Mouse (Mus musculus): ENCODE results near the gene Otulin. TPM values are rescaled to one million over a fixed set of nuclear protein-coding genes. Genes with fewer than 3 reads are reported as not detected.

Gene Otulin
- total RNA-seq, 2 experiments from 2014 or later, result 20.5 to 25.8 TPM

DNA sequence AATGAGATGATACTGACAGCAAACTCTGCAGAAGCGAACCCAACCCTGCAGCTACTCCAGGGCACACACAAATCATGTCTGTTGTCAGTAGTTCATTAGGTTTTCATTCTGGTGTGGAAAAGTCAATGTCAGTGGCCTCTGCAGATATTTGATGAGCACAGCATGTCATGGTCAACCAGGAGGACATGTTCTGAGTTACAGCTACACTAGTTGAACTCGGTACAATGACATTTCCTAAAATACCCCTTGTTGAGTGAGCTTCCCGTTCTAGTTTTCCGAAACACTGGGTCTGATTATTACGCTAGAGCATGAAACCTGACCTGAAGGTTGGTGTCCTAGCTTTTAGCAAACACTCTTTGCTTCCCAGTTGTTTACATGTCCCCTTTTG, 44.4 kb downstream of the Otulin start:
- intact Hi-C loops (cut with DNase I), result no loop called here

DNA sequence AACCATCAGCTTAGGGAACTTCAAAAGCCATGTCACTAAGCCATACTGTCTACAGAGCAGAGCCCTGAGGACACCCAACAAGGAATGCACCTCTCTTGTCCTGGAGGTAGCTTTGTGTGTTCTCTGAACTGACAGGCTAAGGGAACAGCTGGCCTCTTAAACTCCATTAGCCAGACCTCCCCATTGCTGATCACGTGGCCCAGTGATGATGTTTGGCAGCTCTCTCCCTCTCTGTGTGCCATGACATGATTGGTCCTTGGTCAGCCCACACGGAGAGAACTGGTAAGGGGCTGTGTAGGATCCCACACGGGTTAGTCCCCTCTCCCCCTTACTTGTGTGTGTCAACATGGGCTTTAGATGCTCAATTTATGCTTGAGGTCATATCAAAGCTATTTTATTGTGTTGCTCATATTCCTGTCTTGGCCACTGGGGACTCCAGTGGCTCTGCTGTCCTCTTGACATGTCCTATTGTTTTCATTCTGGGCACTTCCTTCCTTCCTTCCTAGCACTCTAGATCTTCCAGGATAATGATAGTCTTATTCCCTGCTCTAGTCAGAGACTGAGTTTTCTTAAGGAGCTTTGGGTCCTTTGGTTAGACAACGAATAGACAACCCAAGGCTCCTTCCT, 44.9 kb downstream of the Otulin start:
- intact Hi-C loops (cut with DNase I), result no loop called here
- no peak for DNase-seq (ENCODE audit: low spot score in 2 of 2)

More for the DNA sequence above, 44.4 kb downstream of the Otulin start:
- DNase-seq (ENCODE audit: low spot score in 2 of 2), result no peak

DNA sequence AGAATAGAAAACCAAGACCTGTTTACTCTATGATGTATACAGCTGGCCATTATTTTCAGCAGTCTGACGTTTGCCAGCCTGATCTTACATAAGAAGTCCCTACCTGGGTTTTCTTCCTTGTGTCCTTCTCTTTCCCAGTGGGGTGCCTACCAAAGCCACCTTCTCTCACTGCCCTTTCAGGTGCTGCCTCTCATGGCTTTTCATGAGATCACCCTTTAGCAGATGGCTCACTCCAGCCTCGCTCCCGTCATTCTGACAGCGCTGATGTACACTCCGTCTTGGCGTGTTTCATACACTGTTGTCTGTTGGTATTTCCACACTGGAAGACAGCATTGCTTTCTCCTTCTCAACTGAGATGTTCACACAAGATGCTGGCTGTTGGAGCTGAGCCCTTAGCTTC, 46.9 kb downstream of the Otulin start:
- intact Hi-C loops (cut with DNase I), result loop anchor here (5.0 kb wide), 2 partner anchors 116 to 266 kb away; partner anchors contain the start of gene Ank

DNA sequence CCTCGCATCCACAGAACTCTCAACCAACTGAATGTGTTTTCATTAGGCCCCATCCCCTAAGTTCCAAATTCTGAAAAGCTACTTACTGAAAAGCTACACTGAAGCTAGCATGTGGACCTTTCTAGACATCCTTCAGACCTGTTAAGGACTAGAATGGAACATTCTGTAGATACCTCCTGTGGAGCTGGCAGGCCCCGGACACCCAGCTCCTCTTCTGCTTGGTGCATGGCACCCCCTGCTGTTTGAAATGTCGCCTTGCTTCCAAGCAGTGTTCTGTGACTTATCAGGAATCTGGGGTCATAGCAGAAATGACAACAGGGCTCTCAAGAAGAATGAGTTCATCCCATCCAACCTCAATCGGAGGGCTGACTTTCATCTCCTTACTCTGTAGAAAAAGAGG, 47.5 kb downstream of the Otulin start:
- intact Hi-C loops (cut with DNase I), result loop anchor here (5.0 kb wide), 2 partner anchors 116 to 266 kb away; partner anchors contain the start of gene Ank

More for the DNA sequence above, 46.9 kb downstream of the Otulin start:
- DNase-seq (ENCODE audit: low spot score in 2 of 2), result no peak

DNA sequence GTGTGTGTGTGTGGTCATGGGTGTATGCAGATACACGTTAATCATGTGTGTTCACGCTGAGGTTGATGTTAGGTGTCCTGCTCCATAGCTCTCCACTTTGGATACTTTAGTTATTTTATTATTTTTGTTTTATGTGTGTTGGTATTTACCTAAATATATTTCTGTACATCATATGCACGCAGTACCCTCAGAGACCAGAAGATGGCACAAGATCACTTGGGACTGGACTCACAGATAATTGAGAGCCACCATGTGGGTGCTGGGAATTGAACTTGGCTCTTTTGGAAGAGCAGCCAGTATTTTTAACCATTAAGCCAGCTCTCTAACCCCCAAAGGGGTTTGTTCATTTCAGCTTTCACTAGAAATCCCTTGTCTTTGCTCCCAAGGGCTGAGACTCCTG, 48.1 kb downstream of the Otulin start:
- intact Hi-C loops (cut with DNase I), result loop anchor here (5.0 kb wide), 2 partner anchors 115 to 265 kb away; partner anchors contain the start of gene Ank

More for the DNA sequence above, 47.5 kb downstream of the Otulin start:
- peak in 1 of 2 experiments; percentile 53 for DNase-seq (ENCODE audit: low spot score in 2 of 2)

DNA sequence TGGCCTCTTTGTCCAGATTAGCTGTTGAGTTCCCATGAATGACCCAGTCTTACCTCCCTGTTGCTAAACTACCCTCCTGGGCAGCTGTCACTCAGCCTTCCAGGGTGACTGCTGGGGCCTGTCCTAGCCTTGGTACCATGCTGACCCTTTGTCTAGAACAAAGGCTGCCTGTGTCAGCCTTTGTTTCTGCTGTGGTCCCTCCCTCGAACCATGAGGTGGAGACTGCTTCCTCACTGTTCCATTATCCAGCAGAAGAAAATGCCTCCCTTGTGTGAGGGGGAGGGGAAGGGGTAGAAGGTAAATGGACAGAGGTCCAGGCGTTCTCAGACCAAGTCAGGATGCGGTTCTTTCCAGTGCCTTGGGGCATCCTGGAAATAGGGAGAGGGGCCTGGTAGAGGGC, 48.9 kb downstream of the Otulin start:
- DNase-seq (ENCODE audit: low spot score in 2 of 2), result no peak

More for the DNA sequence above, 48.1 kb downstream of the Otulin start:
- DNase-seq (ENCODE audit: low spot score in 2 of 2), result no peak

DNA sequence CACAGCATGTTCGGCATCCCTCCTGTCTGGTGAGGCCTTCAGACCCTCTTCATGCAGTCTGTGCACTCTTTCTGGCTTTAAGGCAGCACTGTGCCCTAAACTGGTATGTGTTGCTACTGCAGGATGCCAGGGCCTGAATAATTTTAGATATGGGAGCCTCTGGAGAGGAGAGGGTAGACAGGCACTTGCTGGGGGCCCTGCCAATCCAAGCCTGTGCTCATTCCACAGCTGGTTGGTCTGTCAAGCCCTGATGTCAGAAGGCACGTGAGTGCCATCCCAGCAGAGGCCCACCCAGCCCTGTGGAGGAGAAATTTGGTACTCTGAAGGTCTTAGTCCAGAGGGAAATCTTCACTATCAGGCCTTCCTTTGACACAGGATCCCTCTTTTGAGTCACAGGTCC, 49.7 kb downstream of the Otulin start:
- intact Hi-C loops (cut with DNase I), result loop anchor here (5.0 kb wide), 2 partner anchors 113 to 263 kb away; partner anchors contain the start of gene Ank
- DNase-seq (ENCODE audit: low spot score in 2 of 2), result no peak

More for the DNA sequence above, 48.9 kb downstream of the Otulin start:
- intact Hi-C loops (cut with DNase I), result loop anchor here (5.0 kb wide), 2 partner anchors 114 to 264 kb away; partner anchors contain the start of gene Ank

DNA sequence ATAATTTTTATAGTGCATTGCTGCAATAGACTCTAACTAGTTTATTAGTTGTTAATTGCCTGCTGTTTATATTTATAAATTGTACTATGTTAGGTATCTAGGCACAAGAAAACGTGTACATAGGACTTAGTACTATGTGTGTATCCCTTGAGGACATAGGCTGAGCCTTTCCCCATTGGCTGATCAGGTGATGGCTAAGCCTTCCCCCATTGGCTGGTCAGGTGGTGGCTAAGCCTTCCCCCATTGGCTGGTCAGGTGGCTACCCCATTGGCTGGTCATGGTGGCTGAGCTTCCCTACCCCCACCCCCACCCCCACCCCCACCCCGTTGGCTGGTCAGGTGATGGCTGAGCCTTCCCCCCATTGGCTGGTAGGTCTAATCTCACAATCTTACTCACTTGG, 50.6 kb downstream of the Otulin start:
- no peak for DNase-seq (ENCODE audit: low spot score in 2 of 2)
- intact Hi-C loops (cut with DNase I), result loop anchor here (5.0 kb wide), 2 partner anchors 113 to 263 kb away; partner anchors contain the start of gene Ank

DNA sequence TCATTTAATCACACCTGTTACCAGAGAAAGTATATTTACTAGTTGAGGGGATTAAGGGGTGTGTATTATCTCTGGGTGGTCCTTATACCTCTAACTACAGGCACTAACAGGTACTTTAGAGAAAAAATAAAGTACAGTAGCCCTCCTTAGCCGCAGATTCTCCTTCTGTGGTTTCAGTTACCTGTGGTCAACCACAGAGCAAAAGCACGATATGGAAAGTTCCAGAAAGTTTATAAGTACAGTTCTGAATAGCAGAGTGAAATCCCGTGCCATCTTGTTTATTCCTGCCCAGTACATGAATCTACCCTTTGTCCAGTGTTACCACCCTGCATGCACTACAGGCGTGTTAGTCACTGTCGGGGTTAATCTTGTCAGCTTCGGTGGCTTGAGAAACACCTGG, 51.6 kb downstream of the Otulin start:
- intact Hi-C loops (cut with DNase I), result no loop called here
- no peak for DNase-seq (ENCODE audit: low spot score in 2 of 2)

DNA sequence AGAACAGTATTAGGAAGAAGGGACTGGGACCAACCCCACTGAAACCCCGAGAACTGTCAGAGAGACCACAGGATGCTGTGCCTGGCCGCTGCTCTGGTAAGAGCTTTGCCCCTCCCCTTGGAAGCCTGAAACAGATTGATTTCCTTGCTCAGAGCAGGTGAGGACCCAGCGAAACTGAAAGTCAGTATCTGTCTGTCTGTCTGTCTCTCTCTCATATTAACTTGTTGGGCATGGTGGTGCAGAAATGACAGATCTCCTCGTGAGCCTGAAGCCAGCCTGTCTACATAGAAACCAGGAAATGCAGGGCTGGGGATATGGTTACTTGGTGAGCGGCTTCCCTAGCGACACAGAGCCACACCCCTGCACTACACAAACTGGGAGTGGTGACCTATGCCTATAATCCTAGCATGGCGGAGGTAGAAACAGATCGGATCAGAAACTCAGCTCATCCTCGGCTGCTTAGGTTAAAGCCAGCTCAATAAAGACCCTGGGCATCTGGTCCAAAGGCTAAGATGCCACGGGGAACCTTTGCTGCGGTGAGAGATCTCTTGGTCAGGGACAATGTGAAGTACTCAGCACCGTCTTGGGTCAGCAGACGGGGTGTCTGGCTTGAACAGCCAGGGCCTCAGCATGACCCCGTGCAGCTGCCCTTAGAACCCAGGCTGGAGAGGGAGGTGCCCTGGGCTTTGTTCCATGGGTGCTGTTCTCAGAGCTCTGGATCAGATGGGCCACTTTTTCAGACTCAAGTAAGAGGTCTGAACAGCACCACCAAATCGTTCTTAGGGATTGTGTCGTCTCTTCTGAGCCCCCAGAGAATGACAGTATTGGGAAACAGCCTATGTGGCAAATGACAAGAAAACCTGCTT, 52.3 kb downstream of the Otulin start:
- intact Hi-C loops (cut with DNase I), result no loop called here
- DNase-seq (ENCODE audit: low spot score in 2 of 2), result no peak

DNA sequence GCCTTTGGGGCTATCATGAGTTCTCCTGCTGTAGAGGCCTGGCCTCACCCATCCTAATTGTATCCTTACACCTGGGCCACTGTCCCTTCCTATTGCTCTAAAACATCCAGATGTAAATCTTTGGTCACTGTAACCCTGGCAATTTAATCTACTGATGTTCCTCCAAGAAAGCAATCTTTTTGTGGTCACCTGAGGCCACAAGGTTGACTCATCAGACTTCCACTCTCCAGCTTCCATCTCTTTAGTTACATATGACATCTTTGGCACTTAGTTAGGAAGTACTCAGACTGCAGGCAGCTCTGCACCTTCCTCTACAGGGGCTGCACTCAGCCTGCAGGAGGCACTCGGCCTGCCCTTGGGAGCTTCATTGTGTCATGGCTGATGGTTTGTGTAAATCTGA, 53.6 kb downstream of the Otulin start:
- no peak for DNase-seq (ENCODE audit: low spot score in 2 of 2)
- intact Hi-C loops (cut with DNase I), result no loop called here

DNA sequence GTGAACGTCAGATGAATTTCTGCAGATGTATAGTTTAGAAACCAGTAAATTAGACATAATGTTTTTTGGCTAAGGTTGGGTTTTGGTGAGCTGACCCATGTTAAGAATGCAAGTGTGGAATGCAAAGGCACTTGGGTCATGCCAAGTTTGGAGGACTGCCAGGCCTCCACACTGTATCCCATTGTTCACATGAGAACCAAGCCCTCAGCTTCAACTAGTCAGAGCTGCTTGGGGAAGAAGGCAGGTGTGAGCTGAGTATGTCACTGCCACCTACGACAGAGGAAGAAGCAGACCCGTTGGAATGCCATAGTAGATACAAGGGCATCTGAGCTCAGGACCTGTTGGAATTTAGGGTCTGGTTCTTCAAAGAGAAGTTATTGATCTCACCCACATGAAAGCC, 54.6 kb downstream of the Otulin start:
- intact Hi-C loops (cut with DNase I), result no loop called here
- no peak for DNase-seq (ENCODE audit: low spot score in 2 of 2)

DNA sequence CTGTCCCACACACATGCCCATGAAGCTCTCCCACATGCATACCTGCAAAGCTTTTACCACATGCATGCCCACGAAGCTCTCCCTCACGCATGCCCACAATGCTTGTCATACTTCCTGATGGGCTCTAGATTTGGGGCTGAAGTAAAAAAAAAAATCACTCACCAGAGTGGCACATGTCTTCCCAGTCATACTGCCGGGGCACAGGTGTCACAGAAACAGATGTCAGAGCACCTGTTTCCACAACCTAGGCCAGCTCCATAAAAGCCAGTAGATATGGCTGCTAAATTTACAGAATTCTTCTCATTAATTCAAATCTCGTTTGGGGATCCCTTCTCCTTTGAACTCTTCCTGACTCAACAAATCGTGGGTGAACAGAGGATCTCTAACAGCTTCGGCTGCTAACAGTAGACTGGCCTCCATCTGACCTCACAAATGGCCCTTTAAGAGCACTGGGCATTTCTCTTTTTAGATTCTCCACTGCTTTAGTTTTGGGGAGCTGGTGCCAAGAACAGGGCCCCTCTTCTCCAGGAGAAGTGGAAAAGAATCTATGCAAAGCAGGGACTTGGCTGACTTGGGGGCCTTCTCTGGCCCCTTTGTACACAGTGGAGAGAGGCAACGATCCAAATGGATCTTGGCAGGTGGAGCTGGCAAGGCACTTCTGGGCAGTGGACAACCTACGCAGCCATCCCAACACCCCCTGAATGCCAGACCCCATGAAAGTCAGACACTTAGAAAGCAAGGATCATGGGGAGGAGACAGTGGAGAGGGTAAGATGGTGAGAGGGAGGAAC, 55.3 kb downstream of the Otulin start:
- DNase-seq (ENCODE audit: low spot score in 2 of 2), result no peak
- intact Hi-C loops (cut with DNase I), result no loop called here

DNA sequence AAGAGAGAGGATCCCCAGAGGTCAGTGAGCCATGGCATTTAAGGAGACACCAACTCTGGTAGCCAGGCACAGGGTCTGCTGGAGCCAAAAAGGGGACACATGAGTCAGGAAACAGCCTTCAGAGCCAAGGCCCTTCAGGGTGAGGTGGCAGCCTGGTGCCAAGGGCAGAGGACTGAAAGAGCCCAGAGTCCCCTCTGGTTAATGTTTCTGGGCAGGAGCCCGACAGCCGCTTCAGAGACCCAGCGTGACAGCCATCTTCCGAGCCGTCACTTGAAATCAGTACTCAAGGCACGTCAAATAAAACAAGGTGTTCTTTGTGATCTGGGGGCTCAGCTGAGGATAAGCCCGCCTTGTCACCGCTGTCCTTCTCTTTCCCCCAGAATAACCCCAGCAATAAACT, 59.3 kb downstream of the Otulin start:
- intact Hi-C loops (cut with DNase I), result no loop called here
- DNase-seq (ENCODE audit: low spot score in 2 of 2), result no peak

DNA sequence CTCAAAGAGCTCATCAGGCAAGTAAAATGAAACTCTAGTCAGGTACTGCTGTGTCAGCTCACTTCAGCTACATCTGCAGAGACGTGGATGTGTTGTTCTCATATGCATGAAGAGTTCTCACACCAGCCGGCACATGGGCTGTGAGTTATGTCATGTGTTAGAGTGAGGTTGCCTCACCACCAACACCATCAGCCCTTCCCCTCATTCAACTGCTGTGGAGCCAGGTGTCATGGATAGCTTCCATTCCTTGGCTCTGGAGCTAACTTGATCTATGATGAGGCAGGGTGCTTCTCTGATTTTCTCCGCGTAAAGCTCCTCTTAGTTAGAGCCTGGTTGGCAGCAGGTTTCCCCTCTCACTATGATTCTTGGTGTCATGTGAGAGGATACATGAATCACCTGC, 60.1 kb downstream of the Otulin start:
- intact Hi-C loops (cut with DNase I), result no loop called here
- no peak for DNase-seq (ENCODE audit: low spot score in 2 of 2)

DNA sequence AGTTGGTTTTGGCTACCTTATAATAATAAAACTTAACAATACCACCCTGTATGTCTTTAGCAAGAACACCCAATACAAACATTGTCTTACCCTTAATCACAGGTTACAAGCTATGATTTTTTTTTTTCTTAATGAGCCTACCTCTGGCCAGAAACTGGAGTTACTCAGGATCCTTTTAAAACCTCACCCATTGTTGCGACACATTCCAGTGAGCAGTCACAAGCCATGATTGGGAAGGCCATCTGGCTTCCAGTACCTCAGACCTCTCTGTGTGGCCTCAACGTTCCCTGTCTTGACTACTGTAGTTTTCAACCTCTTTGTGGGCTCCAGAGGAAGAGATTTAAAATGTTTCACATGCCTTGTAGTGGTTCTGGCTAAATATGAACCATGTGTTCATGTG, 60.6 kb downstream of the Otulin start:
- DNase-seq (ENCODE audit: low spot score in 2 of 2), result no peak
- intact Hi-C loops (cut with DNase I), result no loop called here

DNA sequence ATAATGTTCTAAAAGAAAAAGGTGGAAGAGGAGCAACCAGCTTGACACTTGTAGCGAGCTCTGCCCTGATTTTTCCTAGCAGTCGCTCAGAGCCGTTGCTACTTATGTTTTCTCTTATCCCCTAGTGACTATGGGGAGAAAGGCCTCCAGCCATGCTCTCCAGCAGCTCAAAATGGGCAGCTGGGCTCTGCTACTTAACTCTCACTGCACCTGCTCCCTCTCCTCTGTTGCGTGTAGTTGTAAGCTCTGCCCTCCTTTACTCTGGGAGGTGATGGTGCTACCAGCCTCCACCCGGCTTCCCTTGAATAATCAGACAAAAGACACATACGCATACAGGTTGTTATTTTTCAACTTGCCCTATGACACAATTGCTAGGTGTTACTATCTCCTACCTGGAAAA, 62.1 kb downstream of the Otulin start:
- intact Hi-C loops (cut with DNase I), result no loop called here
- DNase-seq (ENCODE audit: low spot score in 2 of 2), result no peak

DNA sequence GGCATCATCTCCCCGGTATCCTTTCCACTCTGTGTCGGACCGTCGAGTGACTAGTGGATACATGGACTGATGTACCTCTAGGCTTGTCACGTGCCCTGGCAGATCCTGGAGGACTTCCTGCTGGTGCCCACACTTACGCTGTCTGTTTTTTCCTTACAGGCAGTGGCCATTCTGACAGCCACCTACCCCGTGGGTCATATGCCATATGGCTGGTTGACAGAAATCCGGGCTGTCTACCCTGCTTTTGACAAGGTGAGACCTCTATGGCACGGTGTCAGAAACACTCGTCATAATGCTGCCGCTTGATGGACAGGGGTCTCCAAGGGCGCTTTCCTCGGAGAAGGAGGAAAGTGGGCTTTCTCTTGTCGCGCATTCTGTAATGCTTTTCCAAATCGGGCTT, 63.1 kb downstream of the Otulin start:
- DNase-seq (ENCODE audit: low spot score in 2 of 2), result no peak
- intact Hi-C loops (cut with DNase I), result no loop called here

DNA sequence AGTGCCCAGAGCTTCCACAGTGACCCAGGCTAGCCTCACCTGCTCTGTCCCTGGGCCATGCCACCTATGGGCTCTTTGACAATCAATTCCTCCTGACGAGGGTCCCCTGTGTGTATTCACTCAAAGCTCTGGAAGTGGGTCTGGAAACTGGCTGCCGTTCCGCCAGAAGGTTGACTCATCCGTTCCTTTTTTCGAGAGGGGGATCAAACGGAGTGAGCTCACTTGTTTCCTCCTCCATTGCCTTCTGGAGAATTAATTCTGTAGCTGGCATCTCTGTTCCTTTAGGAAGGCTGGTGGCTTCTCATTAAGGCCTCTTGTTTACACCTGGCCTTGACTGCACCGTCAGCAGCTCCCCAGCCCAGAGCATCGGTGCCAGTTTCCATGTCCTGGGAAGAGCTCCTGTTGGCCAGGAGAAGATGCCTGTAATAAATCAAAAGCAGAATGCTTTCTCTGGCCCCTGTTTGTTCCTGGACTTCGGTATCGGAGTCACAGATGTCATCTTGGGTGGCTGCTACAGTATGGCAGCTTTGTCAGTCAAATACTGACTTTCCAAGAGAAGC, 64.8 kb downstream of the Otulin start:
- intact Hi-C loops (cut with DNase I), result no loop called here
- peak in 1 of 2 experiments; percentile 60 for DNase-seq (ENCODE audit: low spot score in 2 of 2)
